Mouse (Mus musculus) MEL (cell line): ENCODE measurements around the gene Olfr1087. TPM values are rescaled to one million over a fixed set of nuclear protein-coding genes. Genes with fewer than 3 reads are reported as not detected.

ENCODE experiments used
- DNase-seq: peaks from one replicate; pipeline ENCODE4 v3.0.0; 2011; ENCODE audit warnings: low read depth, low spot score
- H3K27ac ChIP-seq: 2 replicates; pipeline ENCODE4 v1.5.1; 2012; ENCODE audit warnings: low read depth, mild to moderate bottlenecking, control low read depth, low read length, moderate library complexity; ENCODE audit not compliant: control insufficient read depth
- H3K27me3 ChIP-seq, 2 experiments: fragments of 150-350 bp in 1 of 2; sonication (generic) in 1 of 2; 2 replicates each; pipeline ENCODE4 v1.6.1; 2012; ENCODE audit warnings: low read length in 2 of 2, mild to moderate bottlenecking in 2 of 2, improper control_type of control experiment in 1 of 2, moderate library complexity in 1 of 2; ENCODE audit not compliant: insufficient read depth in 2 of 2, control insufficient read depth in 1 of 2
- H3K36me3 ChIP-seq, 2 experiments: 2 replicates each; pipeline ENCODE4 v1.6.1; 2012 to 2014; ENCODE audit warnings: low read length in 2 of 2, improper control_type of control experiment in 1 of 2, inconsistent platforms in 1 of 2, mild to moderate bottlenecking in 1 of 2; ENCODE audit not compliant: insufficient read depth in 2 of 2, control insufficient read depth in 1 of 2
- H3K4me1 ChIP-seq, 2 experiments: fragments of 150-350 bp in 1 of 2; sonication (generic) in 1 of 2; 2 replicates each; pipeline ENCODE4 v1.6.1; 2012; ENCODE audit warnings: low read length in 2 of 2, improper control_type of control experiment in 1 of 2, mild to moderate bottlenecking in 1 of 2; ENCODE audit not compliant: insufficient read depth in 2 of 2, control insufficient read depth in 1 of 2
- H3K4me3 ChIP-seq, 2 experiments: fragments of 150-350 bp in 1 of 2; sonication (generic) in 1 of 2; 2 replicates each; pipeline ENCODE4 v1.5.1; 2012; ENCODE audit warnings: low read depth in 2 of 2, low read length in 2 of 2, mild to moderate bottlenecking in 2 of 2, moderate library complexity in 2 of 2, control low read depth in 1 of 2, improper control_type of control experiment in 1 of 2; ENCODE audit not compliant: control insufficient read depth in 1 of 2, insufficient read depth in 1 of 2
- H3K79me2 ChIP-seq: 2 replicates; pipeline ENCODE4 v1.6.1; 2012; ENCODE audit warnings: mild to moderate bottlenecking, low read length, moderate library complexity; ENCODE audit not compliant: control insufficient read depth, poor library complexity, insufficient read depth
- H3K9ac ChIP-seq: 2 replicates; pipeline ENCODE4 v1.6.1; 2012; ENCODE audit warnings: low read depth, mild to moderate bottlenecking, control low read depth, low read length, moderate library complexity; ENCODE audit not compliant: control insufficient read depth, poor library complexity, severe bottlenecking
- H3K9me3 ChIP-seq: fragments of 150-350 bp; sonication (generic); replicated peaks from 2 replicates; pipeline ENCODE4 v1.6.1; 2012; ENCODE audit warnings: mild to moderate bottlenecking, low read length, improper control_type of control experiment, moderate library complexity; ENCODE audit not compliant: insufficient read depth
- BHLHE40 ChIP-seq: IDR thresholded peaks from 2 replicates; pipeline ENCODE4 v1.6.1; 2012; ENCODE audit warnings: low read depth, mild to moderate bottlenecking, inconsistent platforms, low read length, improper control_type of control experiment, borderline replicate concordance
- CTCF ChIP-seq, 3 experiments: IDR thresholded peaks in 2 of 3; conservative IDR thresholded peaks in 1 of 3; 2 replicates each; pipeline ENCODE4 v1.5.1; 2011 to 2012; ENCODE audit warnings: low read length in 3 of 3, low read depth in 2 of 3, mild to moderate bottlenecking in 2 of 3, improper control_type of control experiment in 1 of 3, inconsistent platforms in 1 of 3, mixed read lengths in 1 of 3, moderate library complexity in 1 of 3; ENCODE audit not compliant: control insufficient read depth in 1 of 3, insufficient read depth in 1 of 3, poor library complexity in 1 of 3, severe bottlenecking in 1 of 3
- ETS1 ChIP-seq: IDR thresholded peaks from 2 replicates; pipeline ENCODE4 v1.6.1; 2012; ENCODE audit warnings: low read depth, mild to moderate bottlenecking, inconsistent platforms, low read length, improper control_type of control experiment, moderate library complexity
- GABPA ChIP-seq: IDR thresholded peaks from 2 replicates; pipeline ENCODE4 v1.6.1; 2012; ENCODE audit warnings: low read depth, mild to moderate bottlenecking, inconsistent platforms, low read length, improper control_type of control experiment, moderate library complexity
- GATA1 ChIP-seq: IDR thresholded peaks from 2 replicates; pipeline ENCODE4 v1.6.1; 2011; ENCODE audit warnings: low read depth, low read length, improper control_type of control experiment
- HCFC1 ChIP-seq: IDR thresholded peaks from 2 replicates; pipeline ENCODE4 v1.6.1; 2012; ENCODE audit warnings: low read depth, mild to moderate bottlenecking, inconsistent platforms, low read length, improper control_type of control experiment, moderate library complexity
- JUND ChIP-seq: IDR thresholded peaks from 2 replicates; pipeline ENCODE4 v1.6.1; 2011; ENCODE audit warnings: low read depth, mild to moderate bottlenecking, improper control_type of control experiment, low read length
- MAX ChIP-seq: IDR thresholded peaks from 2 replicates; pipeline ENCODE4 v1.6.1; 2011; ENCODE audit warnings: low read length, improper control_type of control experiment
- MAZ ChIP-seq: IDR thresholded peaks from 2 replicates; pipeline ENCODE4 v1.6.1; 2012; ENCODE audit warnings: low read depth, mild to moderate bottlenecking, inconsistent platforms, low read length, improper control_type of control experiment
- MEF2A ChIP-seq: IDR thresholded peaks from 2 replicates; pipeline ENCODE4 v1.6.1; 2014; ENCODE audit warnings: low read depth, mild to moderate bottlenecking, inconsistent platforms, low read length, improper control_type of control experiment; ENCODE audit not compliant: poor library complexity, insufficient replicate concordance, severe bottlenecking; ENCODE audit errors: extremely low read depth
- MXI1 ChIP-seq: IDR thresholded peaks from 2 replicates; pipeline ENCODE4 v1.6.1; 2011; ENCODE audit warnings: mild to moderate bottlenecking, low read depth, low read length, improper control_type of control experiment
- MYC ChIP-seq: IDR thresholded peaks from 2 replicates; pipeline ENCODE4 v1.6.1; 2011; ENCODE audit warnings: low read depth, mild to moderate bottlenecking, low read length, improper control_type of control experiment, moderate library complexity
- NELFE ChIP-seq: IDR thresholded peaks from 2 replicates; pipeline ENCODE4 v1.6.1; 2011; ENCODE audit warnings: low read depth, low read length, improper control_type of control experiment
- NRF1 ChIP-seq: IDR thresholded peaks from 2 replicates; pipeline ENCODE4 v1.6.1; 2014; ENCODE audit warnings: low read depth, mild to moderate bottlenecking, inconsistent platforms, low read length, improper control_type of control experiment, moderate library complexity; ENCODE audit not compliant: poor library complexity, insufficient read depth, severe bottlenecking
- POLR2AphosphoS5 ChIP-seq: IDR thresholded peaks from 2 replicates; pipeline ENCODE4 v1.6.1; 2012; ENCODE audit warnings: low read depth, borderline replicate concordance, mild to moderate bottlenecking, inconsistent platforms, low read length, moderate library complexity, mixed read lengths
- RAD21 ChIP-seq: IDR thresholded peaks from 2 replicates; pipeline ENCODE4 v1.6.1; 2011; ENCODE audit warnings: mild to moderate bottlenecking, low read depth, low read length, improper control_type of control experiment
- RCOR1 ChIP-seq: IDR thresholded peaks from 2 replicates; pipeline ENCODE4 v1.6.1; 2012; ENCODE audit warnings: low read depth, mild to moderate bottlenecking, inconsistent platforms, low read length, improper control_type of control experiment
- SMC3 ChIP-seq: IDR thresholded peaks from 2 replicates; pipeline ENCODE4 v1.6.1; 2011; ENCODE audit warnings: low read depth, low read length, improper control_type of control experiment
- TAL1 ChIP-seq: IDR thresholded peaks from 2 replicates; pipeline ENCODE4 v1.6.1; 2012; ENCODE audit warnings: mild to moderate bottlenecking, inconsistent platforms, low read length, moderate library complexity, mixed read lengths
- TCF12 ChIP-seq: IDR thresholded peaks from 2 replicates; pipeline ENCODE4 v1.6.1; 2014; ENCODE audit warnings: low read depth, mild to moderate bottlenecking, inconsistent platforms, low read length, improper control_type of control experiment, moderate library complexity
- UBTF ChIP-seq: IDR thresholded peaks from 2 replicates; pipeline ENCODE4 v1.6.1; 2012; ENCODE audit warnings: low read depth, mild to moderate bottlenecking, inconsistent platforms, low read length, improper control_type of control experiment, moderate library complexity, borderline replicate concordance; ENCODE audit not compliant: insufficient read depth
- USF1 ChIP-seq: IDR thresholded peaks from 2 replicates; pipeline ENCODE4 v1.6.1; 2014; ENCODE audit warnings: low read depth, mild to moderate bottlenecking, inconsistent platforms, low read length, improper control_type of control experiment, moderate library complexity
- ZKSCAN1 ChIP-seq: IDR thresholded peaks from 2 replicates; pipeline ENCODE4 v1.6.1; 2012; ENCODE audit warnings: low read depth, mild to moderate bottlenecking, inconsistent platforms, low read length, improper control_type of control experiment, moderate library complexity
- ZMIZ1 ChIP-seq: IDR thresholded peaks from 2 replicates; pipeline ENCODE4 v1.6.1; 2012; ENCODE audit warnings: low read depth, mild to moderate bottlenecking, inconsistent platforms, low read length, improper control_type of control experiment, moderate library complexity
- ZNF384 ChIP-seq: IDR thresholded peaks from 2 replicates; pipeline ENCODE4 v1.6.1; 2012; ENCODE audit warnings: low read depth, mild to moderate bottlenecking, inconsistent platforms, low read length, improper control_type of control experiment
- polyA plus RNA-seq, 2 experiments: library from polyadenylated mRNA; stranded (reverse) in 1 of 2; unstranded in 1 of 2; fragments of >175 nt in 1 of 2; fragments of >200 nt in 1 of 2; gene quantifications; 2 replicates each; pipeline versions ENCODE4 v1.2.1 to v1.2.4; 2012; ENCODE audit warnings: low replicate concordance in 2 of 2, low read depth in 1 of 2; ENCODE audit not compliant: insufficient read length in 2 of 2, insufficient read depth in 1 of 2, missing spikeins in 1 of 2
- total RNA-seq: library from RNA; depleted of rRNA; stranded (reverse); fragments of 300-350 nt; gene quantifications from 2 replicates; pipeline ENCODE4 v1.2.3, GENCODE M21; 2012; rRNA removed

Olfr1087 gene
- not detected in 2 replicates for total RNA-seq
- polyA plus RNA-seq, result not detected

GRCm38 (mm10) chr2:86698295-86698694 lies at the start of gene Olfr1087:
Gene Olfr1087, minus strand, starts transcription at chr2:86698395.
- no peak within 1 kb of the TSS for H3K9ac ChIP-seq
- no peak within 1 kb of the TSS for H3K27ac ChIP-seq
- H3K79me2 ChIP-seq, result no peaks in the 10 kb centered on the region
- H3K27me3 ChIP-seq, result no peaks in the 10 kb centered on the region
- TF ChIP-seq GABPA (no peak), ZKSCAN1 (no peak), CTCF (IDR thresholded peaks at IDR 0.05 in 2 of 3, conservative IDR thresholded peaks at IDR 0.05 in 1 of 3; ENCODE audit: control insufficient read depth in 1 of 3, insufficient read depth in 1 of 3, low read depth in 2 of 3, low read length in 3 of 3, poor library complexity in 1 of 3, severe bottlenecking in 1 of 3) (no peak), MAX (no peak), MEF2A (no peak), TCF12 (no peak), ETS1 (no peak), NELFE (no peak), HCFC1 (no peak), BHLHE40 (no peak), SMC3 (no peak), ZNF384 (no peak), MYC (no peak), NRF1 (no peak), JUND (no peak), GATA1 (no peak), UBTF (no peak), MXI1 (no peak), USF1 (no peak)
- H3K9me3 ChIP-seq, result no peaks in the 10 kb centered on the region
- no peaks in the 10 kb centered on the region for H3K36me3 ChIP-seq
- no peak within 1 kb of the TSS for H3K4me3 ChIP-seq
- no peaks in the 10 kb centered on the region for H3K4me1 ChIP-seq
- DNase-seq, result no peak

DNA sequence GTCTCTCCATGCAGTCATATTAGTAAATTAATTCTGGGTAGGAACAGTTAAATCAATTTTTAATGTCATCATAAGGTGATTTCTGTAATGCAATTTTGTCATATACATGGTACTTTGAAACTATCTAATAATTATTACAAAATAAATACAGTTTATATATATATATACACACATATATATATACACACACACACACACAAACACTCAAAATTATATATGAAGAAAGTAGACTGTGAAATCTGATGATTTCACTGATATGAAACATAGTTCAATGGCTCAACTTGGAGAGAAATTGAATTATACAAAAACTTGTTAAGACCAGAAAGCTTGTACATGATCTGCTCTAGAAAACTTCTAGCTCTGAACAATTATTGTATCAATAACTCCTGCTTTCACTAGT lies 35.4 kb upstream of the Olfr1087 start, which contains the start of gene Olfr1089:
TSS of gene Olfr1089 (minus strand) at position 101 of the 400 bp plus-strand sequence.
- Histone ChIP-seq H3K36me3 (no peaks in the 10 kb centered on the region), H3K9me3 (no peaks in the 10 kb centered on the region), H3K4me3 (no peak within 1 kb of the TSS), H3K27me3 (no peaks in the 10 kb centered on the region), H3K4me1 (no peaks in the 10 kb centered on the region), H3K79me2 (no peaks in the 10 kb centered on the region), H3K9ac (no peak within 1 kb of the TSS), H3K27ac (no peak within 1 kb of the TSS)
- no peak for DNase-seq
- TF ChIP-seq RCOR1, result no peak
- TF ChIP-seq POLR2AphosphoS5, result no peak
- no peak for TF ChIP-seq NRF1
- no peak for TF ChIP-seq UBTF
- no peak for TF ChIP-seq RAD21
- TF ChIP-seq TCF12, result no peak
- no peak for TF ChIP-seq TAL1
- TF ChIP-seq ZMIZ1, result no peak
- no peak for TF ChIP-seq GABPA
- no peak for TF ChIP-seq BHLHE40
- no peak for TF ChIP-seq MAZ
